Mouse (Mus musculus) stomach, embryonic 16.5 days (tissue): ENCODE results near the gene Klrb1c. TPM values are rescaled to one million over a fixed set of nuclear protein-coding genes. Genes with fewer than 3 reads are reported as not detected.
"Not testable (repeated sequence)": the region's sequence is repeated elsewhere in the genome, so short reads cannot be mapped to it uniquely, and the experiment has no call there.

ENCODE experiments used
- ATAC-seq: fragments of 200-750 bp; cut with Nextera tagmentation; 2 replicates; pipeline ENCODE4 v1.8.0; 2017; ENCODE audit warnings: moderate number of reproducible peaks, moderate TSS enrichment; ENCODE audit not compliant: insufficient read depth, low FRiP score
- H3K27ac ChIP-seq: fragments of 300-500 bp; sonication (generic); 2 replicates; pipeline ENCODE4 v1.5.1; 2014; ENCODE audit warnings: low read length
- H3K27me3 ChIP-seq: fragments of 300-500 bp; sonication (generic); 2 replicates; pipeline ENCODE4 v1.6.1; 2014; ENCODE audit warnings: low read length, control low read depth, mixed read lengths; ENCODE audit not compliant: control insufficient read depth, insufficient read depth
- H3K36me3 ChIP-seq: fragments of 300-500 bp; sonication (generic); 2 replicates; pipeline ENCODE4 v1.6.1; 2014; ENCODE audit warnings: low read length; ENCODE audit not compliant: control insufficient read depth, insufficient read depth
- H3K4me1 ChIP-seq: fragments of 300-500 bp; sonication (generic); 2 replicates; pipeline ENCODE4 v1.6.1; 2014; ENCODE audit warnings: low read length, control low read depth, mixed read lengths; ENCODE audit not compliant: control insufficient read depth, insufficient read depth
- H3K4me2 ChIP-seq: fragments of 300-500 bp; sonication (generic); 2 replicates; pipeline ENCODE4 v1.6.1; 2014; ENCODE audit warnings: low read depth, low read length, mixed read lengths
- H3K4me3 ChIP-seq: fragments of 300-500 bp; sonication (generic); replicated peaks from 2 replicates; pipeline ENCODE4 v1.5.1; 2014; ENCODE audit warnings: mild to moderate bottlenecking, low read length
- H3K9ac ChIP-seq: fragments of 300-500 bp; sonication (generic); 2 replicates; pipeline ENCODE4 v1.6.1; 2014; ENCODE audit warnings: low read length
- H3K9me3 ChIP-seq: fragments of 300-500 bp; sonication (generic); replicated peaks from 2 replicates; pipeline ENCODE4 v1.6.1; 2016; ENCODE audit warnings: low read length, control low read depth; ENCODE audit not compliant: control insufficient read depth
- WGBS: fragments of 180-500 bp; shearing (Covaris S2); extraction: QIAGEN DNeasy Blood & Tissue Kit; methylation state at CpG from one replicate; pipeline ENCODE4 v1.1.7; 2014; 5-methylcytosine and 5-hydroxymethylcytosine counted together
- polyA plus RNA-seq: library from polyadenylated mRNA; unstranded; fragments of >200 nt; fragmentation: Nextera tagmentation; extraction: Ambion mirVana; gene quantifications from 2 replicates; pipeline ENCODE4 v1.2.1, GENCODE M21; 2015

Gene Klrb1c
- polyA plus RNA-seq, 1 experiment from 2014 or later: 0.27 TPM

GRCm38 (mm10) chr6:128747006-128747405, 42.0 kb downstream of the Klrb1c start:
- WGBS: 72% methylated on average over 6 of the region's 6 CpGs
- H3K4me2 ChIP-seq, H3K27me3 ChIP-seq, H3K36me3 ChIP-seq, H3K9ac ChIP-seq, ATAC-seq, H3K4me1 ChIP-seq, H3K9me3 ChIP-seq, H3K27ac ChIP-seq, H3K4me3 ChIP-seq: not testable (repeated sequence)

- 90% methylated on average over 7 of the region's 7 CpGs for WGBS
- Histone ChIP-seq H3K9ac (no peak overlapping the region), H3K27ac (no peak overlapping the region), H3K36me3 (no peaks in the 10 kb centered on the region), H3K4me2 (no peak overlapping the region), H3K4me1 (no peaks in the 10 kb centered on the region), H3K9me3 (no peaks in the 10 kb centered on the region), H3K27me3 (no peaks in the 10 kb centered on the region), H3K4me3 (no peak overlapping the region)
- no peak for ATAC-seq
Measured at GRCm38 (mm10) chr6:128737445-128737844, 51.6 kb downstream of the Klrb1c start.

- ATAC-seq: no peak
- Histone ChIP-seq H3K27me3 (no peaks in the 10 kb centered on the region), H3K27ac (no peak overlapping the region), H3K4me1 (no peaks in the 10 kb centered on the region), H3K9ac (no peak overlapping the region), H3K9me3 (no peaks in the 10 kb centered on the region), H3K4me2 (no peak overlapping the region), H3K36me3 (no peaks in the 10 kb centered on the region), H3K4me3 (no peak overlapping the region)
Measured at GRCm38 (mm10) chr6:128736100-128736499, 52.9 kb downstream of the Klrb1c start.

- Histone ChIP-seq H3K4me1 (no peaks in the 10 kb centered on the region), H3K27ac (no peak overlapping the region), H3K9ac (no peak overlapping the region), H3K4me2 (no peak overlapping the region), H3K27me3 (no peaks in the 10 kb centered on the region), H3K36me3 (no peaks in the 10 kb centered on the region), H3K4me3 (no peak overlapping the region), H3K9me3 (no peaks in the 10 kb centered on the region)
- ATAC-seq: no peak
Measured at GRCm38 (mm10) chr6:128734896-128735295, 54.1 kb downstream of the Klrb1c start.

- H3K27ac ChIP-seq: no peak overlapping the region
- H3K4me2 ChIP-seq: no peak overlapping the region
- no peaks in the 10 kb centered on the region for H3K4me1 ChIP-seq
- H3K27me3 ChIP-seq: no peaks in the 10 kb centered on the region
- no peak overlapping the region for H3K9ac ChIP-seq
- no peaks in the 10 kb centered on the region for H3K9me3 ChIP-seq
- 59% methylated on average over 5 of the region's 5 CpGs for WGBS
- H3K4me3 ChIP-seq: no peak overlapping the region
- ATAC-seq: no peak
- H3K36me3 ChIP-seq: no peaks in the 10 kb centered on the region
Measured at GRCm38 (mm10) chr6:128733908-128734679, 54.9 kb downstream of the Klrb1c start.

- H3K27me3 ChIP-seq: no peaks in the 10 kb centered on the region
- H3K4me3 ChIP-seq: no peak overlapping the region
- no peak for ATAC-seq
- 69% methylated on average over 3 of the region's 3 CpGs for WGBS
- no peak overlapping the region for H3K9ac ChIP-seq
- H3K9me3 ChIP-seq: no peaks in the 10 kb centered on the region
- no peaks in the 10 kb centered on the region for H3K4me1 ChIP-seq
- H3K4me2 ChIP-seq: no peak overlapping the region
- no peaks in the 10 kb centered on the region for H3K36me3 ChIP-seq
- H3K27ac ChIP-seq: no peak overlapping the region
Measured at GRCm38 (mm10) chr6:128732032-128732431, 57.0 kb downstream of the Klrb1c start.

Other genes with a start within 250 kb of the Klrb1c start
- 2.7 and 3.6 TPM in 2 replicates for gene A2ml1, start 207.6 kb downstream of the Klrb1c start, polyA plus RNA-seq
- not detected in 2 replicates for gene Klrb1a, start 165.7 kb downstream of the Klrb1c start, polyA plus RNA-seq
- 2.8 and 3.2 TPM in 2 replicates for gene Clec2h, start 126.8 kb downstream of the Klrb1c start, polyA plus RNA-seq
- not detected in 2 replicates for gene Klrb1, start 66.2 kb downstream of the Klrb1c start, polyA plus RNA-seq
- 0.44 TPM in 1 of 2 replicates, not detected in the other for gene Gm44511, start 37.1 kb upstream of the Klrb1c start, polyA plus RNA-seq
- 0.56 and 0.81 TPM in 2 replicates for gene Klrb1b, start 37.1 kb upstream of the Klrb1c start, polyA plus RNA-seq
- 0.17 and 0.25 TPM in 2 replicates for gene Clec2i, start 98.4 kb upstream of the Klrb1c start, polyA plus RNA-seq
- 1.5 and 2.1 TPM in 2 replicates for gene BC035044, start 101.9 kb upstream of the Klrb1c start, polyA plus RNA-seq
- gene Clec2g, start 145.2 kb upstream of the Klrb1c start, polyA plus RNA-seq: 0.92 and 2.0 TPM in 2 replicates